Mouse (Mus musculus): ENCODE results near the gene Svs2. TPM values are rescaled to one million over a fixed set of nuclear protein-coding genes. Genes with fewer than 3 reads are reported as not detected.
"Not testable (repeated sequence)": the region's sequence is repeated elsewhere in the genome, so short reads cannot be mapped to it uniquely, and the experiment has no call there.

Gene Svs2
- polyA plus RNA-seq (2011; ENCODE audit: insufficient read length, low read depth, missing spikeins), result not detected in 2 replicates

DNA sequence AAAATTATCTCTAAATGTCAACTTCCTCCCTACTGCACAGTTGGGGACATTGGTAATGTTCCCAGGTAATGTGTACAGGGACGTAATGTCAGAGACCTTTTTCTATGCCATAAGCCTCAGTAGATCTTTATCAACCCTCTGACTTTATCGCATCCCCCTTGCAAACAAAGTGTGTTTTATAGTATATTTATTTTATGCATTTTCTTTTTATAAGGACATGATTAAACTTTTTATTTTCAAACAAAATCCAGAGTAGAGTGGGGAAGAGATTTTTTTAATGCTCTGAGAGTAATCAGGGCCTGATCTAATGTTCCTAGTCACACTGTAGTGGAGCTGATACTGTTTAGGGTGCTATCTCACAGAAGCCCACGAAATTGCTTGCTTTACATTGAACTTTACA lies at the start of gene Svs2:
Gene Svs2, minus strand, starts transcription at position 101 of the 400 bp plus-strand sequence.
- Histone ChIP-seq H3K27ac (ENCODE audit: insufficient read depth, low read length) (no peak within 1 kb of the TSS), H3K4me1 (ENCODE audit: control insufficient read depth, insufficient read depth, low read length) (no peaks in the 10 kb centered on the region), H3K4me3 (ENCODE audit: insufficient read depth, low read length) (no peak within 1 kb of the TSS)
- no peak for TF ChIP-seq POLR2A (IDR thresholded peaks at IDR 0.05; ENCODE audit: low read depth, low read length)
- no peak for TF ChIP-seq CTCF (IDR thresholded peaks at IDR 0.05; ENCODE audit: borderline replicate concordance, insufficient read depth, low read length)

DNA sequence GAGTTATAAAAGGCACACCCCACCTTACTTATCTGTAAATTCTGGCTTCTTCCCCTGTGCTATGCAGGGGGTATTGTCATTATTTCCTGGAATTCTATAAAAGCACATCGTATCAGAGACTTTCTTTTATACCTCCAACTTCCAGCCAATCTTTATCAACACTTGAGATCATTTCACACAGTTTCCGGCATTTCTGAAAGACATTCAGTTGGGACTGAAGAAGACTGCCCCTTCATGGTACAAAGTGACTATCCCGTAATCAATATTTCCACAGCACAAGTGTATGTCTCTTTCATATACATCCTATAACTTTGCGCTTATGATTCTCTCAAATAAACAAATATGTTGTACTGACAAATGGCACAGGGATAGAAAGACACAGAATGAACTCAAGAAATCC lies 40.1 kb upstream of the Svs2 start, which contains the start of gene Svs4:
Gene Svs4, minus strand, starts transcription at position 101 of the 400 bp plus-strand sequence.
- TF ChIP-seq CTCF (IDR thresholded peaks at IDR 0.05; ENCODE audit: borderline replicate concordance, insufficient read depth, low read length) (no peak), POLR2A (IDR thresholded peaks at IDR 0.05; ENCODE audit: low read depth, low read length) (no peak)
- Histone ChIP-seq H3K4me3 (ENCODE audit: insufficient read depth, low read length) (no peak within 1 kb of the TSS), H3K27ac (ENCODE audit: insufficient read depth, low read length) (no peak within 1 kb of the TSS), H3K4me1 (ENCODE audit: control insufficient read depth, insufficient read depth, low read length) (no peaks in the 10 kb centered on the region)

- not testable (repeated sequence) for H3K4me1 ChIP-seq (ENCODE audit: control insufficient read depth, insufficient read depth, low read length); H3K4me3 ChIP-seq (ENCODE audit: insufficient read depth, low read length); H3K27ac ChIP-seq (ENCODE audit: insufficient read depth, low read length)
These were observed 18.3 kb upstream of the Svs2 start, which contains the start of gene Svs3b for GRCm38 (mm10) chr2:164256540-164256939. Gene Svs3b (minus strand): TSS chr2:164256640.

- no peak overlapping the region for H3K4me3 ChIP-seq (ENCODE audit: insufficient read depth, low read length)
- H3K27ac ChIP-seq (ENCODE audit: insufficient read depth, low read length), result no peak overlapping the region
These were observed 5.6 kb downstream of the Svs2 start for GRCm38 (mm10) chr2:164232671-164233070.

GRCm38 (mm10) chr2:164228361-164229070 lies 9.8 kb downstream of the Svs2 start:
- no peak overlapping the region for H3K27ac ChIP-seq (ENCODE audit: insufficient read depth, low read length)
- no peak for TF ChIP-seq POLR2A (IDR thresholded peaks at IDR 0.05; ENCODE audit: low read depth, low read length)
- no peak for TF ChIP-seq CTCF (IDR thresholded peaks at IDR 0.05; ENCODE audit: borderline replicate concordance, insufficient read depth, low read length)
- H3K4me3 ChIP-seq (ENCODE audit: insufficient read depth, low read length), result no peak overlapping the region
- H3K4me1 ChIP-seq (ENCODE audit: control insufficient read depth, insufficient read depth, low read length), result no peaks in the 10 kb centered on the region

More at GRCm38 (mm10) chr2:164232671-164233070, 5.6 kb downstream of the Svs2 start:
- H3K4me1 ChIP-seq (ENCODE audit: control insufficient read depth, insufficient read depth, low read length), result no peaks in the 10 kb centered on the region
- no peak for TF ChIP-seq POLR2A (IDR thresholded peaks at IDR 0.05; ENCODE audit: low read depth, low read length)
- no peak for TF ChIP-seq CTCF (IDR thresholded peaks at IDR 0.05; ENCODE audit: borderline replicate concordance, insufficient read depth, low read length)

GRCm38 (mm10) chr2:164221522-164221921 lies 16.7 kb downstream of the Svs2 start, which contains the start of gene Wfdc15b:
Gene Wfdc15b (minus strand): TSS chr2:164221660.
- TF ChIP-seq POLR2A (IDR thresholded peaks at IDR 0.05; ENCODE audit: low read depth, low read length) (no peak), CTCF (IDR thresholded peaks at IDR 0.05; ENCODE audit: borderline replicate concordance, insufficient read depth, low read length) (no peak)

DNA sequence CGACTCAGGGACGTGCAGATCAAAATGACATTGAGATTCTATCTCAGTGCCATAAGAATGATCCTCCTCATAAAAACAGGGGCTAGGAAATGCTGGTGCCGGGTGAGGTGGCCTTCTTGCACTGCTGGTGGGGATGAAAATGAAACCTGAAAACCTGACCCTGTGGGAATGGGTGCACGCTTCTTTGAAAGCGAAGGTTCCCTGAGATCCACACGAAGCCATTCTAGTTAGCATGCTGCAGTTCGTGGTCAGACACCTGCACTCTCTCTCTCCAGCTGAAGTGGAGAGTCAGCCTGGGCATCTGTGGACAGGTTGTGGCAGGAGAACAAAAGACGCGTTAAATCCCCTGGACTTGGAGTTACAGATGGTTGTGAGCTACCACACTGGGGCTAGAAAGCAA lies 19.0 kb downstream of the Svs2 start:
- TF ChIP-seq POLR2A (IDR thresholded peaks at IDR 0.05; ENCODE audit: low read depth, low read length), result no peak
- H3K4me3 ChIP-seq (ENCODE audit: insufficient read depth, low read length), result no peak overlapping the region
- H3K27ac ChIP-seq (ENCODE audit: insufficient read depth, low read length), result no peak overlapping the region
- no peaks in the 10 kb centered on the region for H3K4me1 ChIP-seq (ENCODE audit: control insufficient read depth, insufficient read depth, low read length)

More at GRCm38 (mm10) chr2:164221522-164221921, 16.7 kb downstream of the Svs2 start, which contains the start of gene Wfdc15b:
- Histone ChIP-seq H3K4me1 (ENCODE audit: control insufficient read depth, insufficient read depth, low read length) (no peaks in the 10 kb centered on the region), H3K27ac (ENCODE audit: insufficient read depth, low read length) (no peak within 1 kb of the TSS), H3K4me3 (ENCODE audit: insufficient read depth, low read length) (no peak within 1 kb of the TSS)

GRCm38 (mm10) chr2:164212711-164213110 lies 25.6 kb downstream of the Svs2 start:
- no peak for TF ChIP-seq CTCF (IDR thresholded peaks at IDR 0.05; ENCODE audit: borderline replicate concordance, insufficient read depth, low read length)
- no peak for TF ChIP-seq POLR2A (IDR thresholded peaks at IDR 0.05; ENCODE audit: low read depth, low read length)
- no peaks in the 10 kb centered on the region for H3K4me1 ChIP-seq (ENCODE audit: control insufficient read depth, insufficient read depth, low read length)
- H3K4me3 ChIP-seq (ENCODE audit: insufficient read depth, low read length), result no peak overlapping the region

GRCm38 (mm10) chr2:164210892-164211291 lies 27.4 kb downstream of the Svs2 start:
- Histone ChIP-seq H3K4me3 (ENCODE audit: insufficient read depth, low read length) (no peak overlapping the region), H3K27ac (ENCODE audit: insufficient read depth, low read length) (no peak overlapping the region), H3K4me1 (ENCODE audit: control insufficient read depth, insufficient read depth, low read length) (no peaks in the 10 kb centered on the region)
- TF ChIP-seq CTCF (IDR thresholded peaks at IDR 0.05; ENCODE audit: borderline replicate concordance, insufficient read depth, low read length) (no peak), POLR2A (IDR thresholded peaks at IDR 0.05; ENCODE audit: low read depth, low read length) (no peak)

More at GRCm38 (mm10) chr2:164212711-164213110, 25.6 kb downstream of the Svs2 start:
- H3K27ac ChIP-seq (ENCODE audit: insufficient read depth, low read length), result no peak overlapping the region

DNA sequence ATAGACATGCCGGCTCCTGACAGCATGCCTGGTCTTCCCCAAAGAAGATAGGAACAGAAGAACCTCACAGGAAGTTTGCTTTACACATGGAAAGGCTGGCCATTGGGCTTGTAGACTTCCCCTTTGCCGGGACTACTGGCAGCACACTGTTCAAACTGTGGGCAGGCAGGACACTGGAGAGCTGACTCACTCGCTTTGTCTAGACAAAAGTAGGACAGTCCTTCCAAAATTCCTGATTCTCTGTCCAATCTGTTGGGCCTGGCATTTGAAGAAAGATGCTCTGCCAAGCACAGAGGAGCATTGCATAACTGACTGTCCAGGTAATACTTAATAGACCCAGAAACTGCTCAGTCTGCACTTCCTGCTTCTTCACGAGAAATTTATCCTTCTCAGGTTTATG lies 31.6 kb downstream of the Svs2 start:
- H3K27ac ChIP-seq (ENCODE audit: insufficient read depth, low read length), result no peak overlapping the region
- TF ChIP-seq CTCF (IDR thresholded peaks at IDR 0.05; ENCODE audit: borderline replicate concordance, insufficient read depth, low read length), result no peak
- TF ChIP-seq POLR2A (IDR thresholded peaks at IDR 0.05; ENCODE audit: low read depth, low read length), result no peak
- no peaks in the 10 kb centered on the region for H3K4me1 ChIP-seq (ENCODE audit: control insufficient read depth, insufficient read depth, low read length)
- H3K4me3 ChIP-seq (ENCODE audit: insufficient read depth, low read length), result no peak overlapping the region

- H3K27ac ChIP-seq (ENCODE audit: insufficient read depth, low read length); H3K4me1 ChIP-seq (ENCODE audit: control insufficient read depth, insufficient read depth, low read length); H3K4me3 ChIP-seq (ENCODE audit: insufficient read depth, low read length): not testable (repeated sequence)
These were observed 32.3 kb downstream of the Svs2 start for GRCm38 (mm10) chr2:164206011-164206410.
